Comparison of ENCODE assay signal across 11 mouse cellular contexts in the genomic region with DNA sequence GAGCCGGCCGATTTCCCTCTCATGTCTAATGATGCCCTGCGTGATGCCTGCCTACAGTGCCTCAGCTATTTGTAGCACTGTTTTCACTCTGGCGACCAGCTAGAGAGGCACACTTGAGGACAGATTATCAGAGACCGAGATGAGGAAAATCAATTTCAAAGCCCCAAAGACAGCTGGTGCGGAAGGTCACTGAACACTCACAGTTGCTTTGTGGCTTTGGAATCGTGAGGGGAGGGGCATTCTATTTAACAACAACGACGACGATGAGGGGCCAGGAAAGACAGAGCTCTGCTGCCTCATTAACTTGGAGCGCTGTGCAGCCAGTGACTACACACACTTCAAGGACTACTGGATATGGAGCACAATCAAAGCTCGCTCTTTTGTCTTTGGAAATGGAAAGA.
DNase-seq lines count a peak whose midpoint lies in the region; ATAC-seq and TF ChIP-seq lines count a peak whose summit lies in the region.
"Had no signal": no experiment of that assay in that cellular context is flagged by ENCODE, and none has a peak within 500 bp of the region (broad histone marks: within the 10 kb centered on the region; RNA-seq: fewer than 3 reads in every experiment).

No protein-coding gene starts in this region.

- peak; percentile 80 for ATAC-seq in hindbrain, embryonic 16.5 days
- ATAC-seq: Patski had no signal

- 10% methylated on average over 12 of the region's 12 CpGs for WGBS in hindbrain, embryonic 16.5 days

- H3K4me2 ChIP-seq in hindbrain, embryonic 16.5 days (ENCODE audit: low read length), result peak overlapping the region; percentile 34

- H3K9me3 ChIP-seq in hindbrain, embryonic 16.5 days (ENCODE audit: control insufficient read depth, low read length), result no peaks in the 10 kb centered on the region

- TF ChIP-seq CTCF in left cerebral cortex, adult 2 months (IDR thresholded peaks at IDR 0.05), result no peak

- H3K4me3 ChIP-seq in left cerebral cortex, adult 2 months, result 0 out of 2 replicates have a peak overlapping the region, but pooled peaks have one; percentile 6
- peak overlapping the region; percentile 15; the same call in 1 of the 2 replicates for H3K4me3 ChIP-seq in hindbrain, embryonic 16.5 days (ENCODE audit: low read length)

- DNase-seq in adrenal gland, postnatal 14 days, result peak; percentile 8
- DNase-seq in adrenal gland, postnatal 10 days, result no peak
- no peak for DNase-seq in left cerebral cortex, adult 2 months (ENCODE audit: extremely low spot score in 1 of 2, low spot score in 2 of 2)
- DNase-seq in left cerebral cortex, postnatal 25 days (ENCODE audit: low spot score in 2 of 2), result no peak
- DNase-seq in retina, postnatal 1 day, result peak; percentile 81
- DNase-seq in lung, postnatal 36 days, result no peak
- no peak for DNase-seq in urinary bladder, adult 18-20 months (ENCODE audit: low spot score in 2 of 2)
- DNase-seq: cerebellum, adult 11-12 months; right cerebral cortex, postnatal 25 days had no signal

- no peaks in the 10 kb centered on the region for H3K36me3 ChIP-seq in hindbrain, embryonic 16.5 days (ENCODE audit: control insufficient read depth, insufficient read depth, low read length)

- no peak overlapping the region for H3K9ac ChIP-seq in hindbrain, embryonic 16.5 days (ENCODE audit: low read depth, low read length)

- peaks cover 5% of the 10 kb centered on the region for H3K4me1 ChIP-seq in hindbrain, embryonic 16.5 days (ENCODE audit: control insufficient read depth, insufficient read depth, low read depth, low read length)

- intact Hi-C loops in left cerebral cortex, adult 2 months (cut with DNase I), result no loop called here
- intact Hi-C loops in left cerebral cortex, postnatal 25 days (cut with DNase I), result no loop called here

- no peaks in the 10 kb centered on the region for H3K27me3 ChIP-seq in hindbrain, embryonic 16.5 days (replicated peaks; ENCODE audit: control insufficient read depth, insufficient read depth, low read length)
- H3K27me3 ChIP-seq: Patski had no signal

- no peak overlapping the region for H3K27ac ChIP-seq in left cerebral cortex, adult 2 months
- H3K27ac ChIP-seq in hindbrain, embryonic 16.5 days (ENCODE audit: low read depth, low read length), result no peak overlapping the region

Comparison
In these comparisons a context has a peak if more than half of its experiments do, and no peak if none do; other contexts are left out.
1. DNase-seq: peak in adrenal gland, postnatal 14 days (single experiment) and retina, postnatal 1 day (single experiment); none in adrenal gland, postnatal 10 days (single experiment), left cerebral cortex, adult 2 months (0 of 2), left cerebral cortex, postnatal 25 days (0 of 2), lung, postnatal 36 days (single experiment) and urinary bladder, adult 18-20 months (0 of 2).